Mouse (Mus musculus): ENCODE results near the gene Nlrp4f. TPM values are rescaled to one million over a fixed set of nuclear protein-coding genes. Genes with fewer than 3 reads are reported as not detected.
A peak's percentile ranks its signal among the peaks of the same experiment; 100 is the strongest.

Nlrp4f gene
- polyA plus RNA-seq, 1 experiment: 29.2 TPM

DNA sequence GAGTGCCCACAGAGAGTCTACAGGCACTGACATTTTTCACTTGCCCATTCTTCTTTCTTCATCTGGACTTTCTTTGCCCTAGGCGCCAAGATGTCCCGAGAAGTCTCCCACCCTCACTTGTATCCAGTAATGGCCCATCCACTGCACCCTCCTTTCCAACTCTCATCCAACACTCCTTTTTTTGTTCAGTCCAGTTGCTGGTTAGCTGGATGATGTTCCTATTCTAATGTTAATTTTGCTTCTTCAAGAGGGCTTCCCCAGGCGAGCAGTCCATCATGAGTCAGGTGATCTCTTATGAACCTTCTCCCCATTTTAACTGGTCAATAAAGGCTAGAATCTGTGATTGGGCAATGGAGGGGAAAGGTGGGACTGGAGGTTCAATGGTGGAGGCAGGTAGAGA lies 31.7 kb downstream of the Nlrp4f start:
- no peaks in the 10 kb centered on the region for H3K9me3 ChIP-seq (replicated peaks; ENCODE audit: control insufficient read depth, insufficient read depth, low read length, poor library complexity, severe bottlenecking)
- H3K4me3 ChIP-seq (ENCODE audit: low read depth, low read length): no peak overlapping the region
- H3K27ac ChIP-seq (ENCODE audit: insufficient read depth, low read length): no peak overlapping the region
- no peaks in the 10 kb centered on the region for H3K27me3 ChIP-seq (ENCODE audit: control insufficient read depth, insufficient read depth, low read length, poor library complexity, severe bottlenecking)
- no peak for TF ChIP-seq CTCF (IDR thresholded peaks at IDR 0.05; ENCODE audit: low read depth, low read length)
- 0 out of 2 replicates have a peak, but pooled peaks have one; percentile 23 for TF ChIP-seq EP300 (IDR thresholded peaks at IDR 0.05; ENCODE audit: insufficient read depth, low read depth, low read length)
- TF ChIP-seq POLR2A (IDR thresholded peaks at IDR 0.05; ENCODE audit: insufficient read depth, low read length): no peak
- H3K36me3 ChIP-seq (ENCODE audit: control insufficient read depth, insufficient read depth, low read length, poor library complexity, severe bottlenecking): no peaks in the 10 kb centered on the region; the same call in 1 of the 2 replicates
- no peaks in the 10 kb centered on the region for H3K4me1 ChIP-seq (ENCODE audit: control insufficient read depth, insufficient read depth, low read length)
- H3K9ac ChIP-seq (ENCODE audit: low read depth, poor library complexity, severe bottlenecking): no peak overlapping the region

DNA sequence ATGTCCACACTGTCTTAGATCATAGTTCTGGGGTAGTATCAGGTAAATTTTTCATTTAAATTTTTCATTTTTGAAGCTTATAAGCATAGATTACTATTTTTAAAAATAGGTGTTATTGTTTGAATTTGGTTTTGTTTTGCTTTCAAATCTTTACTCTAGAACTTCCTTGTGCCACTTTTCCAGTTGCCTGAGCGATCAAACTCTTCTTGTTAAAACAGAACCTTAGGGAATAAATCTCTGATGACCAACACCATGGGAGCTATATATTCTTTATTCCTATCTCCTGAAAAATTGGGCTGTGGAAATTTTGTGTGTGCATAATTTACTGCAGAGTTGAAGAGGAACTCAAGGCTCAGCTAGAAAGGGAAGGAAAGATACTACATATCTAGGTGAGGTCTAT lies 55.8 kb downstream of the Nlrp4f start, which contains the start of gene Olfr466:
Gene Olfr466, plus strand, starts transcription at position 301 of the 400 bp plus-strand sequence.
- H3K27ac ChIP-seq (ENCODE audit: insufficient read depth, low read length): no peak within 1 kb of the TSS
- no peaks in the 10 kb centered on the region for H3K36me3 ChIP-seq (ENCODE audit: control insufficient read depth, insufficient read depth, low read length, poor library complexity, severe bottlenecking)
- H3K9ac ChIP-seq (ENCODE audit: low read depth, poor library complexity, severe bottlenecking): no peak within 1 kb of the TSS
- H3K4me1 ChIP-seq (ENCODE audit: control insufficient read depth, insufficient read depth, low read length): no peaks in the 10 kb centered on the region
- no peaks in the 10 kb centered on the region for H3K9me3 ChIP-seq (replicated peaks; ENCODE audit: control insufficient read depth, insufficient read depth, low read length, poor library complexity, severe bottlenecking)
- H3K4me3 ChIP-seq (ENCODE audit: low read depth, low read length): no peak within 1 kb of the TSS
- no peaks in the 10 kb centered on the region; the same call in 1 of the 2 replicates for H3K27me3 ChIP-seq (ENCODE audit: control insufficient read depth, insufficient read depth, low read length, poor library complexity, severe bottlenecking)
- no peak for TF ChIP-seq POLR2A (IDR thresholded peaks at IDR 0.05; ENCODE audit: insufficient read depth, low read length)
- no peak for TF ChIP-seq CTCF (IDR thresholded peaks at IDR 0.05; ENCODE audit: low read depth, low read length)
- no peak for TF ChIP-seq EP300 (IDR thresholded peaks at IDR 0.05; ENCODE audit: insufficient read depth, low read depth, low read length)

DNA sequence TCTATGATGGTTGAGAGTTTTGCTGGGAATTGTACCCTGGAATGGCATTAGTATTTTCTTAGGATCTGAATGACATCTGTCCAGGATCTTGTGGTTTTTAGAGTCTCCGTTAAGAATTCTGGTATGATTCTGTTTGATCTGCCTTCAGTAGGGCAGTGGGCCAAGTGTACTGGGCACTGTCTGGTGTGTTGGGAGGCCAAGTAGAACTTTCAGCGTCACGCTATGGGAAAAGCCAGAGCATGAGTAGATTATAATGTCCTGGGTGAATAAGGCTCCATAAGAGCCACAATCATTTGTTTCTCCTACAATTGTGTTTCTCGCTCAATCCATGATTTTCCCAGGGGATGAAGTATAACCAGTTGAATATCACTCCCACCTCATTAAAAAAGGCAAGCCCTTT lies 68.0 kb downstream of the Nlrp4f start, which contains the start of gene Olfr465-ps1:
Gene Olfr465-ps1, plus strand, starts transcription at position 301 of the 400 bp plus-strand sequence.
- H3K27me3 ChIP-seq (ENCODE audit: control insufficient read depth, insufficient read depth, low read length, poor library complexity, severe bottlenecking): no peaks in the 10 kb centered on the region
- no peaks in the 10 kb centered on the region for H3K9me3 ChIP-seq (replicated peaks; ENCODE audit: control insufficient read depth, insufficient read depth, low read length, poor library complexity, severe bottlenecking)
- TF ChIP-seq CTCF (IDR thresholded peaks at IDR 0.05; ENCODE audit: low read depth, low read length) (no peak), EP300 (IDR thresholded peaks at IDR 0.05; ENCODE audit: insufficient read depth, low read depth, low read length) (no peak), POLR2A (IDR thresholded peaks at IDR 0.05; ENCODE audit: insufficient read depth, low read length) (no peak)
- no peaks in the 10 kb centered on the region for H3K4me1 ChIP-seq (ENCODE audit: control insufficient read depth, insufficient read depth, low read length)
- no peaks in the 10 kb centered on the region for H3K36me3 ChIP-seq (ENCODE audit: control insufficient read depth, insufficient read depth, low read length, poor library complexity, severe bottlenecking)
- no peak within 1 kb of the TSS for H3K27ac ChIP-seq (ENCODE audit: insufficient read depth, low read length)
- no peak within 1 kb of the TSS for H3K9ac ChIP-seq (ENCODE audit: low read depth, poor library complexity, severe bottlenecking)
- H3K4me3 ChIP-seq (ENCODE audit: low read depth, low read length): no peak within 1 kb of the TSS

Other genes starting within 250 kb of the Nlrp4f start
- gene Spata31d1c, start 172.9 kb downstream of the Nlrp4f start, polyA plus RNA-seq (2011; ENCODE audit: insufficient read depth, insufficient read length, low read depth, missing spikeins): not detected in 2 replicates
- gene Prss47, start 153.2 kb downstream of the Nlrp4f start, polyA plus RNA-seq (2011; ENCODE audit: insufficient read depth, insufficient read length, low read depth, missing spikeins): not detected in 2 replicates
- 36.0 and 42.5 TPM in 2 replicates for gene Mfsd14b, start 93.0 kb downstream of the Nlrp4f start, polyA plus RNA-seq (2011; ENCODE audit: insufficient read depth, insufficient read length, low read depth, missing spikeins)
- not detected in 2 replicates for gene Olfr465-ps1, start 67.9 kb downstream of the Nlrp4f start, polyA plus RNA-seq (2011; ENCODE audit: insufficient read depth, insufficient read length, low read depth, missing spikeins)
- not detected in 2 replicates for gene Olfr466, start 55.7 kb downstream of the Nlrp4f start, polyA plus RNA-seq (2011; ENCODE audit: insufficient read depth, insufficient read length, low read depth, missing spikeins)
- gene Gm10775, start 53.6 kb upstream of the Nlrp4f start, polyA plus RNA-seq (2011; ENCODE audit: insufficient read depth, insufficient read length, low read depth, missing spikeins): 0.51 TPM in 1 of 2 replicates, not detected in the other
- 27.9 and 29.0 TPM in 2 replicates for gene Zfp369, start 72.8 kb upstream of the Nlrp4f start, polyA plus RNA-seq (2011; ENCODE audit: insufficient read depth, insufficient read length, low read depth, missing spikeins)